Mouse (Mus musculus): Measurements from ENCODE around the gene Nms.

Nms gene

GRCm38 (mm10) chr1:38938849-38939248 is at the start of gene Nms:
Nms (plus strand) TSS chr1:38939149.
- no peak for DNase-seq (ENCODE audit: low read depth in 1 of 2, low spot score in 2 of 2)

- no peak for DNase-seq (ENCODE audit: low read depth in 1 of 2, low spot score in 2 of 2)
Measured at GRCm38 (mm10) chr1:38891444-38891843, 47.5 kb upstream of the Nms start.

GRCm38 (mm10) chr1:38893081-38893480 is 45.9 kb upstream of the Nms start:
- DNase-seq (ENCODE audit: low read depth in 1 of 2, low spot score in 2 of 2), result no peak

- DNase-seq (ENCODE audit: low read depth in 1 of 2, low spot score in 2 of 2), result peak; percentile 3 to 6
Measured at GRCm38 (mm10) chr1:38897431-38898248, 41.3 kb upstream of the Nms start, which contains the start of gene Chst10. Chst10 (minus strand) TSS chr1:38898161.

GRCm38 (mm10) chr1:38902571-38902970 is 36.4 kb upstream of the Nms start:
- no peak for DNase-seq (ENCODE audit: low read depth in 1 of 2, low spot score in 2 of 2)

GRCm38 (mm10) chr1:38903985-38904384 is 35.0 kb upstream of the Nms start:
- no peak for DNase-seq (ENCODE audit: low read depth in 1 of 2, low spot score in 2 of 2)

- DNase-seq (ENCODE audit: low read depth in 1 of 2, low spot score in 2 of 2), result no peak
Measured at GRCm38 (mm10) chr1:38928996-38929395, 10.0 kb upstream of the Nms start.

- DNase-seq (ENCODE audit: low read depth in 1 of 2, low spot score in 2 of 2), result no peak
Measured at GRCm38 (mm10) chr1:38929468-38929867, 9.5 kb upstream of the Nms start.

- DNase-seq (ENCODE audit: low read depth in 1 of 2, low spot score in 2 of 2), result no peak
Measured at GRCm38 (mm10) chr1:38930767-38931166, 8.2 kb upstream of the Nms start.

GRCm38 (mm10) chr1:38934668-38935067 is 4.3 kb upstream of the Nms start:
- no peak for DNase-seq (ENCODE audit: low read depth in 1 of 2, low spot score in 2 of 2)

GRCm38 (mm10) chr1:38936780-38937179 is 2.2 kb upstream of the Nms start:
- peak in 1 of 2 experiments; percentile 5 for DNase-seq (ENCODE audit: low read depth in 1 of 2, low spot score in 2 of 2)

- DNase-seq (ENCODE audit: low read depth in 1 of 2, low spot score in 2 of 2), result no peak
Measured at GRCm38 (mm10) chr1:38939608-38940007, 659 bp downstream of the Nms start.

- DNase-seq (ENCODE audit: low read depth in 1 of 2, low spot score in 2 of 2), result no peak
Measured at GRCm38 (mm10) chr1:38956457-38956856, 17.5 kb downstream of the Nms start.

- no peak for DNase-seq (ENCODE audit: low read depth in 1 of 2, low spot score in 2 of 2)
Measured at GRCm38 (mm10) chr1:38969116-38969515, 30.2 kb downstream of the Nms start.

- no peak for DNase-seq (ENCODE audit: low read depth in 1 of 2, low spot score in 2 of 2)
Measured at GRCm38 (mm10) chr1:38971712-38972111, 32.8 kb downstream of the Nms start.

GRCm38 (mm10) chr1:38972986-38973592 is 34.1 kb downstream of the Nms start:
- no peak for DNase-seq (ENCODE audit: low read depth in 1 of 2, low spot score in 2 of 2)

- no peak for DNase-seq (ENCODE audit: low read depth in 1 of 2, low spot score in 2 of 2)
Measured at GRCm38 (mm10) chr1:38979953-38980352, 41.0 kb downstream of the Nms start.

- no peak for DNase-seq (ENCODE audit: low read depth in 1 of 2, low spot score in 2 of 2)
Measured at GRCm38 (mm10) chr1:38983870-38984269, 44.9 kb downstream of the Nms start.

- DNase-seq (ENCODE audit: low read depth in 1 of 2, low spot score in 2 of 2), result no peak
Measured at GRCm38 (mm10) chr1:38985308-38985707, 46.4 kb downstream of the Nms start, which contains the start of gene Pdcl3. Pdcl3 (plus strand) TSS chr1:38985608.

- DNase-seq (ENCODE audit: low read depth in 1 of 2, low spot score in 2 of 2), result peak; percentile 84 to 93
Measured at GRCm38 (mm10) chr1:38987080-38987864, 48.3 kb downstream of the Nms start.

- DNase-seq (ENCODE audit: low read depth in 1 of 2, low spot score in 2 of 2), result no peak
Measured at GRCm38 (mm10) chr1:38987865-38988211, 48.9 kb downstream of the Nms start.

GRCm38 (mm10) chr1:38988357-38988756 is 49.4 kb downstream of the Nms start:
- DNase-seq (ENCODE audit: low read depth in 1 of 2, low spot score in 2 of 2), result no peak

All from monocyte, adult 2 months (primary cell).